Mouse (Mus musculus): ENCODE measurements around the gene Kars. TPM values are rescaled to one million over a fixed set of nuclear protein-coding genes. Genes with fewer than 3 reads are reported as not detected.
A peak's percentile ranks its signal among the peaks of the same experiment; 100 is the strongest.

Kars gene
- polyA plus RNA-seq, 1 experiment, result 199 TPM

- H3K27me3 ChIP-seq (ENCODE audit: control insufficient read depth, insufficient read depth, insufficient read length), result no peaks in the 10 kb centered on the region
- TF ChIP-seq POLR2A (IDR thresholded peaks at IDR 0.05; ENCODE audit: insufficient read length, low read depth), result no peak
- TF ChIP-seq CEBPB (IDR thresholded peaks at IDR 0.05; ENCODE audit: insufficient read depth, poor library complexity, severe bottlenecking), result no peak
- TF ChIP-seq MYOD1 (IDR thresholded peaks at IDR 0.05; ENCODE audit: control insufficient read depth in 1 of 3, insufficient read length in 2 of 3, low read depth in 2 of 3), result no peak
- TF ChIP-seq POLR2AphosphoS2 (IDR thresholded peaks at IDR 0.05; ENCODE audit: insufficient read length, low read depth), result no peak
- no peak for TF ChIP-seq TCF12 (IDR thresholded peaks at IDR 0.05; ENCODE audit: insufficient read depth, poor library complexity, severe bottlenecking)
- no peak for TF ChIP-seq SRF (IDR thresholded peaks at IDR 0.05; ENCODE audit: control insufficient read depth, insufficient read length, low read depth)
- no peak for TF ChIP-seq E2F4 (IDR thresholded peaks at IDR 0.05; ENCODE audit: insufficient read depth)
- TF ChIP-seq MAX (IDR thresholded peaks at IDR 0.05; ENCODE audit: low read depth), result no peak
- TF ChIP-seq MYOG (IDR thresholded peaks at IDR 0.05; ENCODE audit: control insufficient read depth in 1 of 3, insufficient read depth in 1 of 3, insufficient read length in 2 of 3, low read depth in 2 of 3), result no peak
- TF ChIP-seq USF1 (IDR thresholded peaks at IDR 0.05; ENCODE audit: low read depth), result no peak
- TF ChIP-seq REST (IDR thresholded peaks at IDR 0.05; ENCODE audit: insufficient read depth, insufficient read length), result no peak
- TF ChIP-seq TCF3 (IDR thresholded peaks at IDR 0.05; ENCODE audit: insufficient read length, low read depth), result no peak
Observed at GRCm38 (mm10) chr8:112011816-112012242, 706 bp upstream of the Kars start.

GRCm38 (mm10) chr8:112009558-112009957 lies 1.6 kb downstream of the Kars start:
- no peak for TF ChIP-seq MYOD1 (IDR thresholded peaks at IDR 0.05; ENCODE audit: control insufficient read depth in 1 of 3, insufficient read length in 2 of 3, low read depth in 2 of 3)
- TF ChIP-seq E2F4 (IDR thresholded peaks at IDR 0.05; ENCODE audit: insufficient read depth), result no peak
- TF ChIP-seq CEBPB (IDR thresholded peaks at IDR 0.05; ENCODE audit: insufficient read depth, poor library complexity, severe bottlenecking), result no peak
- TF ChIP-seq TCF3 (IDR thresholded peaks at IDR 0.05; ENCODE audit: insufficient read length, low read depth), result no peak
- no peak for TF ChIP-seq REST (IDR thresholded peaks at IDR 0.05; ENCODE audit: insufficient read depth, insufficient read length)
- no peak for TF ChIP-seq USF1 (IDR thresholded peaks at IDR 0.05; ENCODE audit: low read depth)
- no peak for TF ChIP-seq MYOG (IDR thresholded peaks at IDR 0.05; ENCODE audit: control insufficient read depth in 1 of 3, insufficient read depth in 1 of 3, insufficient read length in 2 of 3, low read depth in 2 of 3)
- no peak for TF ChIP-seq MAX (IDR thresholded peaks at IDR 0.05; ENCODE audit: low read depth)
- TF ChIP-seq POLR2A (IDR thresholded peaks at IDR 0.05; ENCODE audit: insufficient read length, low read depth), result no peak
- Histone ChIP-seq H3K4me3 (peak overlapping the region; percentile 87), H3K4me2 (ENCODE audit: low read depth) (peak overlapping the region; percentile 82)

More at GRCm38 (mm10) chr8:112011816-112012242, 706 bp upstream of the Kars start:
- Histone ChIP-seq H3K79me2 (ENCODE audit: control insufficient read depth, insufficient read depth) (peaks cover 57% of the 10 kb centered on the region), H3K4me3 (peak overlapping the region; percentile 87), H3ac (ENCODE audit: control insufficient read depth, insufficient read length) (peak overlapping the region; percentile 70), H3K36me3 (ENCODE audit: control insufficient read depth, insufficient read depth) (peaks cover 4% of the 10 kb centered on the region), H3K4me2 (ENCODE audit: low read depth) (peak overlapping the region; percentile 87)

GRCm38 (mm10) chr8:112007669-112008068 lies 3.5 kb downstream of the Kars start:
- Histone ChIP-seq H3K4me2 (ENCODE audit: low read depth) (no peak overlapping the region), H3K4me3 (no peak overlapping the region), H3K79me2 (ENCODE audit: control insufficient read depth, insufficient read depth) (peaks cover 56% of the 10 kb centered on the region), H3ac (ENCODE audit: control insufficient read depth, insufficient read length) (no peak overlapping the region), H3K36me3 (ENCODE audit: control insufficient read depth, insufficient read depth) (peaks cover 2% of the 10 kb centered on the region), H3K27me3 (ENCODE audit: control insufficient read depth, insufficient read depth, insufficient read length) (no peaks in the 10 kb centered on the region)
- no peak for TF ChIP-seq TCF12 (IDR thresholded peaks at IDR 0.05; ENCODE audit: insufficient read depth, poor library complexity, severe bottlenecking)
- TF ChIP-seq POLR2AphosphoS2 (IDR thresholded peaks at IDR 0.05; ENCODE audit: insufficient read length, low read depth), result no peak
- no peak for TF ChIP-seq TCF3 (IDR thresholded peaks at IDR 0.05; ENCODE audit: insufficient read length, low read depth)
- TF ChIP-seq MAX (IDR thresholded peaks at IDR 0.05; ENCODE audit: low read depth), result no peak
- TF ChIP-seq CEBPB (IDR thresholded peaks at IDR 0.05; ENCODE audit: insufficient read depth, poor library complexity, severe bottlenecking), result no peak
- no peak for TF ChIP-seq MYOD1 (IDR thresholded peaks at IDR 0.05; ENCODE audit: control insufficient read depth in 1 of 3, insufficient read length in 2 of 3, low read depth in 2 of 3)
- TF ChIP-seq USF1 (IDR thresholded peaks at IDR 0.05; ENCODE audit: low read depth), result no peak
- no peak for TF ChIP-seq SRF (IDR thresholded peaks at IDR 0.05; ENCODE audit: control insufficient read depth, insufficient read length, low read depth)
- TF ChIP-seq MYOG (IDR thresholded peaks at IDR 0.05; ENCODE audit: control insufficient read depth in 1 of 3, insufficient read depth in 1 of 3, insufficient read length in 2 of 3, low read depth in 2 of 3), result no peak
- TF ChIP-seq E2F4 (IDR thresholded peaks at IDR 0.05; ENCODE audit: insufficient read depth), result no peak
- TF ChIP-seq POLR2A (IDR thresholded peaks at IDR 0.05; ENCODE audit: insufficient read length, low read depth), result no peak
- TF ChIP-seq REST (IDR thresholded peaks at IDR 0.05; ENCODE audit: insufficient read depth, insufficient read length), result no peak

More at GRCm38 (mm10) chr8:112009558-112009957, 1.6 kb downstream of the Kars start:
- peaks cover 62% of the 10 kb centered on the region for H3K79me2 ChIP-seq (ENCODE audit: control insufficient read depth, insufficient read depth)
- H3K36me3 ChIP-seq (ENCODE audit: control insufficient read depth, insufficient read depth), result no peaks in the 10 kb centered on the region
- H3K27me3 ChIP-seq (ENCODE audit: control insufficient read depth, insufficient read depth, insufficient read length), result no peaks in the 10 kb centered on the region
- H3ac ChIP-seq (ENCODE audit: control insufficient read depth, insufficient read length), result no peak overlapping the region

- no peak for TF ChIP-seq REST (IDR thresholded peaks at IDR 0.05; ENCODE audit: insufficient read depth, insufficient read length)
- TF ChIP-seq MAX (IDR thresholded peaks at IDR 0.05; ENCODE audit: low read depth), result no peak
- peak; percentile 37 to 74 (median 73) for TF ChIP-seq MYOD1 (IDR thresholded peaks at IDR 0.05; ENCODE audit: control insufficient read depth in 1 of 3, insufficient read length in 2 of 3, low read depth in 2 of 3)
- TF ChIP-seq SRF (IDR thresholded peaks at IDR 0.05; ENCODE audit: control insufficient read depth, insufficient read length, low read depth), result no peak
- no peak for TF ChIP-seq TCF3 (IDR thresholded peaks at IDR 0.05; ENCODE audit: insufficient read length, low read depth)
- TF ChIP-seq CEBPB (IDR thresholded peaks at IDR 0.05; ENCODE audit: insufficient read depth, poor library complexity, severe bottlenecking), result no peak
- TF ChIP-seq USF1 (IDR thresholded peaks at IDR 0.05; ENCODE audit: low read depth), result no peak
- peak; percentile 14 for TF ChIP-seq POLR2A (IDR thresholded peaks at IDR 0.05; ENCODE audit: insufficient read length, low read depth)
- peak in 2 of 3 experiments; percentile 80 to 89 for TF ChIP-seq MYOG (IDR thresholded peaks at IDR 0.05; ENCODE audit: control insufficient read depth in 1 of 3, insufficient read depth in 1 of 3, insufficient read length in 2 of 3, low read depth in 2 of 3)
- no peak for TF ChIP-seq POLR2AphosphoS2 (IDR thresholded peaks at IDR 0.05; ENCODE audit: insufficient read length, low read depth)
- TF ChIP-seq E2F4 (IDR thresholded peaks at IDR 0.05; ENCODE audit: insufficient read depth), result no peak
- TF ChIP-seq TCF12 (IDR thresholded peaks at IDR 0.05; ENCODE audit: insufficient read depth, poor library complexity, severe bottlenecking), result no peak
- H3K36me3 ChIP-seq (ENCODE audit: control insufficient read depth, insufficient read depth), result peaks cover 23% of the 10 kb centered on the region
Observed at GRCm38 (mm10) chr8:112005601-112006000, 5.5 kb downstream of the Kars start.

More at GRCm38 (mm10) chr8:112005601-112006000, 5.5 kb downstream of the Kars start:
- Histone ChIP-seq H3ac (ENCODE audit: control insufficient read depth, insufficient read length) (no peak overlapping the region), H3K4me3 (no peak overlapping the region), H3K4me2 (ENCODE audit: low read depth) (peak overlapping the region; percentile 53), H3K79me2 (ENCODE audit: control insufficient read depth, insufficient read depth) (peaks cover 42% of the 10 kb centered on the region), H3K27me3 (ENCODE audit: control insufficient read depth, insufficient read depth, insufficient read length) (no peaks in the 10 kb centered on the region)
